Mouse (Mus musculus): ENCODE data around the gene Kansl2.

DNA sequence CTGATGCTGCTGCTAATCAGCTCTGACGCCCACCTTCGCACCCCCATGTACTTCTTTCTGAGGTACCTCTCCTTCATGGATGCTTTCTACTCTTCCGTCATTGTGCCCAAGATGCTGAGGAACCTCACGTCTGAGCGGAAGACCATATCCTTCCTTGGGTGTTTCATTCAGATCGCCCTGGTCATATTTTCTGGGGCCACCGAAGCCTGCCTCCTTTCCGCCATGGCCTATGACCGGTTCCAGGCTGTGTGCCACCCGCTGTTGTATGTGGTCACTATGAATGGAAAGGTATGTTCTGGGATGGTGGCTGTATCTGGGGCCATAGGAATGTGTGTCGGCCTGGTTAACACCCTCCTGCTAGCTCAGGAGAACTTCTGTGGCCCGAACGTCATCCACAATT, 62.5 kb downstream of the Kansl2 start:
- TF ChIP-seq EP300 (IDR thresholded peaks at IDR 0.05; ENCODE audit: low read depth) (no peak), CTCF (IDR thresholded peaks at IDR 0.05; ENCODE audit: low read depth) (no peak)
